Mouse (Mus musculus) sigmoid colon, adult 10 weeks (tissue): Measurements from ENCODE around the gene Olfr877. TPM values are rescaled to one million over a fixed set of nuclear protein-coding genes. Genes with fewer than 3 reads are reported as not detected.

Source experiments
- polyA plus RNA-seq: library from polyadenylated mRNA; stranded (reverse); fragments of 350-450 nt; fragmentation: Illumina TruSeq; extraction: RNeasy Lipid Tissue Mini Kit (QIAGEN cat#74804); gene quantifications from one replicate; pipeline ENCODE4 v1.2.3, GENCODE M21; 2014; ENCODE audit warnings: low read depth, low replicate concordance

Olfr877 gene
- polyA plus RNA-seq, result not detected

GRCm38 (mm10) chr9:37853969-37854368, at the start of gene Olfr877:
Gene Olfr877, plus strand, starts transcription at chr9:37854269.

GRCm38 (mm10) chr9:37896661-37897060, 42.6 kb downstream of the Olfr877 start, which contains the start of gene Olfr145:
Gene Olfr145, plus strand, starts transcription at chr9:37896724.

Other genes with a start within 250 kb of the Olfr877 start
- gene Spa17, start 240.5 kb upstream of the Olfr877 start, polyA plus RNA-seq, result 9.0 TPM
- gene Tbrg1, start 197.0 kb upstream of the Olfr877 start, polyA plus RNA-seq, result 44.5 TPM
- not detected for gene Panx3, start 185.0 kb upstream of the Olfr877 start, polyA plus RNA-seq
- not detected for gene Olfr160, start 138.0 kb upstream of the Olfr877 start, polyA plus RNA-seq
- not detected for gene Olfr874, start 109.2 kb upstream of the Olfr877 start, polyA plus RNA-seq
- gene Olfr875, start 82.4 kb upstream of the Olfr877 start, polyA plus RNA-seq, result not detected
- gene Olfr876, start 51.2 kb upstream of the Olfr877 start, polyA plus RNA-seq, result not detected
- not detected for gene Olfr145, start 42.5 kb downstream of the Olfr877 start, polyA plus RNA-seq
- gene Olfr878, start 63.6 kb downstream of the Olfr877 start, polyA plus RNA-seq, result not detected
- gene Olfr881, start 137.6 kb downstream of the Olfr877 start, polyA plus RNA-seq, result not detected
- gene Olfr883, start 171.5 kb downstream of the Olfr877 start, polyA plus RNA-seq, result not detected
- not detected for gene Olfr884, start 192.3 kb downstream of the Olfr877 start, polyA plus RNA-seq
- gene Olfr885, start 207.1 kb downstream of the Olfr877 start, polyA plus RNA-seq, result not detected
- not detected for gene Olfr887, start 229.8 kb downstream of the Olfr877 start, polyA plus RNA-seq